Mouse (Mus musculus): ENCODE measurements at regions not wholly inside any gene's neighbourhood (a gene's known extent, or its start where the extent isn't known, plus 50 kb on each side); places are given as distances from the start of the nearest gene placed in this dataset.
A peak's percentile ranks its signal among the peaks of the same experiment; 100 is the strongest.
"Not testable (repeated sequence)": the region's sequence is repeated elsewhere in the genome, so short reads cannot be mapped to it uniquely, and the experiment has no call there.

- DNase-seq, result peak; percentile 30
Observed at GRCm38 (mm10) chr3:151914010-151914513, 76.6 kb upstream of the Ptgfr start.

GRCm38 (mm10) chr3:151912292-151912691 is 74.9 kb upstream of the Ptgfr start:
- not testable (repeated sequence) for DNase-seq

GRCm38 (mm10) chr3:151910851-151911250 is 73.4 kb upstream of the Ptgfr start:
- no peak for DNase-seq

GRCm38 (mm10) chr3:151909344-151909743 is 71.9 kb upstream of the Ptgfr start:
- no peak for DNase-seq

GRCm38 (mm10) chr3:151908886-151909285 is 71.5 kb upstream of the Ptgfr start:
- no peak for DNase-seq

- no peak for DNase-seq
Observed at GRCm38 (mm10) chr3:151905775-151906174, 68.3 kb upstream of the Ptgfr start.

GRCm38 (mm10) chr3:151903169-151903568 is 65.7 kb upstream of the Ptgfr start:
- no peak for DNase-seq

GRCm38 (mm10) chr3:151902216-151902827 is 64.9 kb upstream of the Ptgfr start:
- no peak for DNase-seq

GRCm38 (mm10) chr3:151899676-151900075 is 62.2 kb upstream of the Ptgfr start:
- DNase-seq, result no peak

- DNase-seq, result no peak
Observed at GRCm38 (mm10) chr3:151899094-151899493, 61.7 kb upstream of the Ptgfr start.

GRCm38 (mm10) chr3:151896320-151896719 is 58.9 kb upstream of the Ptgfr start:
- no peak for DNase-seq

- DNase-seq, result no peak
Observed at GRCm38 (mm10) chr3:151894712-151895111, 57.3 kb upstream of the Ptgfr start.

GRCm38 (mm10) chr3:151893421-151894235 is 56.2 kb upstream of the Ptgfr start:
- no peak for DNase-seq

- DNase-seq, result peak; percentile 45
Observed at GRCm38 (mm10) chr3:151891760-151892253, 54.4 kb upstream of the Ptgfr start.

GRCm38 (mm10) chr3:151891336-151891735 is 53.9 kb upstream of the Ptgfr start:
- no peak for DNase-seq

- no peak for DNase-seq
Observed at GRCm38 (mm10) chr3:151889738-151890137, 52.3 kb upstream of the Ptgfr start.

Measured in liver (tissue).